Mouse (Mus musculus): ENCODE measurements around the gene Pes1.

- no peak for TF ChIP-seq ZNF384 (IDR thresholded peaks at IDR 0.05; ENCODE audit: low read depth, low read length)
- TF ChIP-seq HCFC1 (IDR thresholded peaks at IDR 0.05; ENCODE audit: borderline replicate concordance, insufficient read depth, low read length), result no peak
- no peak for TF ChIP-seq ZC3H11A (IDR thresholded peaks at IDR 0.05; ENCODE audit: borderline replicate concordance, low read depth, low read length)
- TF ChIP-seq CHD2 (IDR thresholded peaks at IDR 0.05; ENCODE audit: low read depth, low read length), result no peak
These were observed 42.7 kb downstream of the Pes1 start for GRCm38 (mm10) chr11:4006462-4006861.

All from ES-E14 (cell line).